Mouse (Mus musculus) heart, postnatal 0 days (tissue): ENCODE measurements around the gene Dhx37.

Experiments
- CTCF ChIP-seq: IDR thresholded peaks from 2 replicates; pipeline ENCODE4 v1.5.1; 2016; ENCODE audit warnings: antibody characterized with exemption, control low read depth, low read depth
- EP300 ChIP-seq: IDR thresholded peaks from 2 replicates; pipeline ENCODE4 v1.6.1; 2016; ENCODE audit warnings: antibody characterized with exemption, low read depth

- TF ChIP-seq EP300 (peak; percentile 81), CTCF (no peak)
These were observed 42.3 kb downstream of the Dhx37 start for GRCm38 (mm10) chr5:125391609-125392008.
